Mouse (Mus musculus) small intestine, adult 2 months (tissue): Measurements from ENCODE around the gene Sprn. TPM values are rescaled to one million over a fixed set of nuclear protein-coding genes. Genes with fewer than 3 reads are reported as not detected.
A peak's percentile ranks its signal among the peaks of the same experiment; 100 is the strongest.

Experiments
- H3K27ac ChIP-seq: fragments of 200-500 bp; 2 replicates; pipeline ENCODE4 v1.5.1; 2012; ENCODE audit warnings: low read depth, low read length, control low read depth, inconsistent platforms; ENCODE audit not compliant: insufficient read depth
- H3K27me3 ChIP-seq: fragments of 200-500 bp; 2 replicates; pipeline ENCODE4 v1.6.1; 2012; ENCODE audit warnings: mild to moderate bottlenecking, moderate library complexity, low read length, inconsistent platforms; ENCODE audit not compliant: control insufficient read depth, insufficient read depth
- H3K36me3 ChIP-seq: fragments of 200-500 bp; 2 replicates; pipeline ENCODE4 v1.6.1; 2012; ENCODE audit warnings: mild to moderate bottlenecking, low read length, control low read depth, inconsistent platforms; ENCODE audit not compliant: control insufficient read depth, insufficient read depth
- H3K4me1 ChIP-seq: fragments of 200-500 bp; 2 replicates; pipeline ENCODE4 v1.6.1; 2012; ENCODE audit warnings: low read length, inconsistent platforms, mixed read lengths; ENCODE audit not compliant: control insufficient read depth, insufficient read depth, insufficient read length
- H3K4me3 ChIP-seq: fragments of 200-500 bp; 2 replicates; pipeline ENCODE4 v1.5.1; 2012; ENCODE audit warnings: low read depth, mild to moderate bottlenecking, control low read depth, inconsistent platforms, low read length, moderate library complexity
- CTCF ChIP-seq: fragments of 200-500 bp; IDR thresholded peaks from 2 replicates; pipeline ENCODE4 v1.5.1; 2012; ENCODE audit warnings: low read depth, mild to moderate bottlenecking, control low read depth, inconsistent platforms, low read length, moderate library complexity, mixed read lengths; ENCODE audit not compliant: insufficient replicate concordance, insufficient read length; ENCODE audit errors: extremely low read depth
- POLR2A ChIP-seq: fragments of 200-500 bp; IDR thresholded peaks from 2 replicates; pipeline ENCODE4 v1.6.1; 2012; ENCODE audit warnings: low read depth, mild to moderate bottlenecking, control low read depth, inconsistent platforms, low read length, moderate library complexity
- WGBS: fragments of 180-500 bp; shearing (Covaris S2); methylation state at CpG from one replicate; pipeline ENCODE4 v1.1.7; 2018; 5-methylcytosine and 5-hydroxymethylcytosine counted together
- polyA plus RNA-seq: library from polyadenylated mRNA; depleted of rRNA; stranded (reverse); fragments of >200 nt; gene quantifications from 2 replicates; pipeline ENCODE4 v1.2.3, GENCODE M21; 2012; rRNA removed

Gene Sprn
- polyA plus RNA-seq, result 0.29 and 0.34 TPM in 2 replicates

GRCm38 (mm10) chr7:140154218-140154927 lies at the start of gene Sprn:
Gene Sprn (minus strand): TSS chr7:140154877.
- peaks cover 4% of the 10 kb centered on the region; the same call in 1 of the 2 replicates for H3K36me3 ChIP-seq
- H3K4me1 ChIP-seq, result no peaks in the 10 kb centered on the region
- H3K27ac ChIP-seq, result no peak within 1 kb of the TSS
- peak within 1 kb of the TSS; percentile 7; the same call in 1 of the 2 replicates for H3K4me3 ChIP-seq
- peaks cover 16% of the 10 kb centered on the region for H3K27me3 ChIP-seq
- WGBS, result 6% methylated on average over 28 of the region's 28 CpGs
- TF ChIP-seq CTCF, result no peak
- TF ChIP-seq POLR2A, result no peak

GRCm38 (mm10) chr7:140201090-140201489 lies 46.4 kb upstream of the Sprn start:
- H3K36me3 ChIP-seq, result no peaks in the 10 kb centered on the region
- no peak for TF ChIP-seq POLR2A
- TF ChIP-seq CTCF, result no peak
- H3K4me1 ChIP-seq, result no peaks in the 10 kb centered on the region
- H3K27me3 ChIP-seq, result no peaks in the 10 kb centered on the region
- WGBS, result 86% methylated on average over 4 of the region's 4 CpGs
- H3K4me3 ChIP-seq, result no peak overlapping the region
- no peak overlapping the region for H3K27ac ChIP-seq

- WGBS, result 77% methylated on average over 8 of the region's 8 CpGs
- Histone ChIP-seq H3K27ac (no peak overlapping the region), H3K36me3 (no peaks in the 10 kb centered on the region), H3K4me3 (no peak overlapping the region), H3K4me1 (peaks cover 2% of the 10 kb centered on the region; the same call in 1 of the 2 replicates), H3K27me3 (no peaks in the 10 kb centered on the region)
- TF ChIP-seq CTCF (no peak), POLR2A (no peak)
Observed at GRCm38 (mm10) chr7:140196002-140196401, 41.3 kb upstream of the Sprn start.

DNA sequence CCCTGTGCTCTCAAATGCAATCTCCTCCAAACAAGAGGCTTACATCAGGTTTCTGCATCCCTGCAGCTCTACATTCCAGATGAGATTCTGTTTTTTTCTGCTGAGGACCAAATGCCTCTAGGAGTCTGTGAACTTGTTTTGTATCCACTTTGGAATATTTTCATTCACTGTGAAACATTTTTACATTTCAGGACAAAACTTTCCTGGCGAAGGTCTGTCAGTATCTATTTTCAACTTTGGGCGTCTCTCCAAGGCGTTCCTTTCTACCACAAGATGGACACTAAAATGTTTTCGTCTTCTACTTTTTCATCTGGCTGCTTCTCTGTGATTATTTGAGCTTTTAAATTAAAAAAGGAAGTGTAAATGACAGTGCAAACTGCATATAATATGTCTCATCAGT lies 39.4 kb upstream of the Sprn start:
- no peak overlapping the region for H3K4me3 ChIP-seq
- H3K27me3 ChIP-seq, result no peaks in the 10 kb centered on the region
- 81% methylated on average over 4 of the region's 4 CpGs for WGBS
- no peaks in the 10 kb centered on the region for H3K36me3 ChIP-seq
- no peak overlapping the region for H3K27ac ChIP-seq
- no peak for TF ChIP-seq POLR2A
- no peak for TF ChIP-seq CTCF
- H3K4me1 ChIP-seq, result peaks cover 2% of the 10 kb centered on the region; the same call in 1 of the 2 replicates

DNA sequence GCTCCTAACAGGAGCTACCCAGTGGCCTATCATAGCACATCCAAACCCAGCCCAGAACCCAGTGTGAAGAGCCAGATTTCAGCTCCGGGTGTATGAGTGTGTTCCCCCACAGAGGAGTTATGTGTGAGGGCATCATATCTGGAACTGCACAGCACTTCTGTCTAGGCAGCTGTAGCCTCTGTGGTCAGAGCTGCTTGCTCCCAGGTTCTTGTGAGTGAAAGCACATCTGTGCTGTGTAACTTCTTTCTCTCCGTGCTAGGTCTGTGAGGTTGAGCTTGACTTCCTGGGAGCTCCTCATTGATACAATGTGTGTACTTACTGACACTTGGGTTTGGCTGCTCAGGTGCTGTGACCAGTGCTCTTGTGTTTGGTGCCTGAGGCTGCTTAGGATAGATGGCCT lies 38.2 kb upstream of the Sprn start:
- Histone ChIP-seq H3K36me3 (no peaks in the 10 kb centered on the region), H3K4me3 (no peak overlapping the region), H3K27me3 (no peaks in the 10 kb centered on the region), H3K4me1 (peaks cover 2% of the 10 kb centered on the region; the same call in 1 of the 2 replicates), H3K27ac (no peak overlapping the region)
- TF ChIP-seq CTCF (no peak), POLR2A (no peak)
- 63% methylated on average over 2 of the region's 2 CpGs for WGBS

DNA sequence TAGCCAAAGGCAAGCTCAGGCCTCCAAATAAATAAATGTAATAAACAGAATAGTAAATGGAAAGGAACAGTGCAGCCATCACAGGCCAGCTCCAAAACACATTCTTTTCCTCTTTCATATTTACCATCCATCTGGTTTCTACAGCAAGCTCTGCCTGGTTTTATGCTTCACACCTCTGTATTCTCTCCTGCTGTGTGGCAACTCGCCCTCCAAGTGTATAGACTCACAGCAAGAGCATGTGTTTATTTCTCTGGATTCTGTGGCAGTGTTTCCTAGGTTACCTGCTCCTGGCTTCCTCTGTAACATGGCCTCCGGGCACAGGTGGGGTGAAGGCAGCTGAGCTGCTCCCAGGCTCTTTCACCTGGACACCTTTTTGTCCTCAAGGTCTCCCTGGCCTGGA lies 37.8 kb upstream of the Sprn start:
- Histone ChIP-seq H3K4me1 (peaks cover 2% of the 10 kb centered on the region; the same call in 1 of the 2 replicates), H3K4me3 (no peak overlapping the region), H3K27ac (no peak overlapping the region), H3K27me3 (no peaks in the 10 kb centered on the region), H3K36me3 (no peaks in the 10 kb centered on the region)
- 26% methylated on average over 2 of the region's 2 CpGs for WGBS
- TF ChIP-seq POLR2A (no peak), CTCF (no peak)

- Histone ChIP-seq H3K27ac (no peak overlapping the region), H3K27me3 (no peaks in the 10 kb centered on the region), H3K36me3 (no peaks in the 10 kb centered on the region), H3K4me3 (no peak overlapping the region), H3K4me1 (peaks cover 2% of the 10 kb centered on the region; the same call in 1 of the 2 replicates)
- WGBS, result 94% methylated on average over 1 of the region's 1 CpGs
- TF ChIP-seq POLR2A, result no peak
- no peak for TF ChIP-seq CTCF
Observed at GRCm38 (mm10) chr7:140190435-140190834, 35.8 kb upstream of the Sprn start.
